Mouse (Mus musculus) embryonic facial prominence, embryonic 10.5 days (tissue): ENCODE results near the gene Hadha. TPM values are rescaled to one million over a fixed set of nuclear protein-coding genes. Genes with fewer than 3 reads are reported as not detected.

Experiments
- DNase-seq: peaks from one replicate; pipeline ENCODE4 v3.0.0-alpha.2; 2017; ENCODE audit warnings: low spot score
- H3K27ac ChIP-seq: fragments of 300-500 bp; sonication (generic); replicated peaks from 2 replicates; pipeline ENCODE4 v1.5.1; 2016; ENCODE audit warnings: mild to moderate bottlenecking
- H3K27me3 ChIP-seq: fragments of 300-500 bp; sonication (generic); replicated peaks from 2 replicates; pipeline ENCODE4 v1.6.1; 2016; ENCODE audit warnings: low read depth, mild to moderate bottlenecking; ENCODE audit not compliant: poor library complexity, severe bottlenecking
- H3K36me3 ChIP-seq: fragments of 300-500 bp; sonication (generic); replicated peaks from 2 replicates; pipeline ENCODE4 v1.6.1; 2016; ENCODE audit warnings: mild to moderate bottlenecking, moderate library complexity
- H3K4me1 ChIP-seq: fragments of 300-500 bp; sonication (generic); 2 replicates; pipeline ENCODE4 v1.6.1; 2016
- H3K4me3 ChIP-seq: fragments of 300-500 bp; sonication (generic); 2 replicates; pipeline ENCODE4 v1.5.1; 2016; ENCODE audit warnings: mild to moderate bottlenecking, moderate library complexity
- H3K9me3 ChIP-seq: fragments of 300-500 bp; sonication (generic); 2 replicates; pipeline ENCODE4 v1.6.1; 2016; ENCODE audit warnings: mild to moderate bottlenecking
- WGBS: fragments of 180-500 bp; shearing (Covaris S2); methylation state at CpG from one replicate; pipeline ENCODE4 v1.1.7; 2016; 5-methylcytosine and 5-hydroxymethylcytosine counted together
- polyA plus RNA-seq: library from polyadenylated mRNA; unstranded; fragments of >200 nt; fragmentation: Nextera tagmentation; extraction: Ambion mirVana; gene quantifications from 2 replicates; pipeline ENCODE4 v1.2.1, GENCODE M21; 2016

The Hadha gene
- polyA plus RNA-seq, 1 experiment from 2014 or later: 114 TPM

- Histone ChIP-seq H3K4me1 (peaks cover 36% of the 10 kb centered on the region), H3K4me3 (0 out of 2 replicates have a peak overlapping the region, but pooled peaks have one; percentile 1), H3K27ac (peak overlapping the region; percentile 27; the same call in 1 of the 2 replicates), H3K9me3 (no peaks in the 10 kb centered on the region), H3K27me3 (peaks cover 23% of the 10 kb centered on the region), H3K36me3 (peaks cover 71% of the 10 kb centered on the region)
- peak; percentile 71 for DNase-seq
Measured at GRCm38 (mm10) chr5:30172115-30172514, 17.2 kb upstream of the Hadha start.

- WGBS: 86% methylated on average over 5 of the region's 5 CpGs
- no peaks in the 10 kb centered on the region for H3K9me3 ChIP-seq
- H3K27ac ChIP-seq: no peak overlapping the region
- H3K4me1 ChIP-seq: peaks cover 25% of the 10 kb centered on the region
- H3K36me3 ChIP-seq: peaks cover 61% of the 10 kb centered on the region
- H3K27me3 ChIP-seq: peaks cover 23% of the 10 kb centered on the region
- H3K4me3 ChIP-seq: no peak overlapping the region
- DNase-seq: no peak
Measured at GRCm38 (mm10) chr5:30170303-30170940, 15.5 kb upstream of the Hadha start.

- H3K27ac ChIP-seq: no peak overlapping the region
- H3K27me3 ChIP-seq: peaks cover 5% of the 10 kb centered on the region
- 91% methylated on average over 5 of the region's 5 CpGs for WGBS
- 0 out of 2 replicates have a peak, but pooled peaks cover under 1% of the 10 kb centered on the region for H3K4me1 ChIP-seq
- H3K36me3 ChIP-seq: peaks cover 31% of the 10 kb centered on the region
- no peaks in the 10 kb centered on the region for H3K9me3 ChIP-seq
- no peak overlapping the region for H3K4me3 ChIP-seq
- DNase-seq: no peak
Measured at GRCm38 (mm10) chr5:30165234-30165946, 10.4 kb upstream of the Hadha start.

GRCm38 (mm10) chr5:30162339-30162738, 7.4 kb upstream of the Hadha start:
- H3K27me3 ChIP-seq: no peaks in the 10 kb centered on the region
- no peaks in the 10 kb centered on the region for H3K9me3 ChIP-seq
- no peaks in the 10 kb centered on the region for H3K4me1 ChIP-seq
- 87% methylated on average over 6 of the region's 6 CpGs for WGBS
- DNase-seq: no peak
- H3K4me3 ChIP-seq: no peak overlapping the region
- H3K27ac ChIP-seq: no peak overlapping the region
- H3K36me3 ChIP-seq: peaks cover 7% of the 10 kb centered on the region

- WGBS: 99% methylated on average over 1 of the region's 1 CpGs
- no peak for DNase-seq
- H3K27me3 ChIP-seq: no peaks in the 10 kb centered on the region
- H3K27ac ChIP-seq: no peak overlapping the region
- no peaks in the 10 kb centered on the region for H3K4me1 ChIP-seq
- H3K4me3 ChIP-seq: no peak overlapping the region
- H3K9me3 ChIP-seq: no peaks in the 10 kb centered on the region
- peaks cover 3% of the 10 kb centered on the region for H3K36me3 ChIP-seq
Measured at GRCm38 (mm10) chr5:30161836-30162235, 6.9 kb upstream of the Hadha start.

- WGBS: 87% methylated on average over 6 of the region's 6 CpGs
- H3K36me3 ChIP-seq: no peaks in the 10 kb centered on the region
Measured at GRCm38 (mm10) chr5:30159601-30160000, 4.6 kb upstream of the Hadha start.

GRCm38 (mm10) chr5:30155821-30156629, 1.1 kb upstream of the Hadha start:
- DNase-seq: no peak

More at GRCm38 (mm10) chr5:30159601-30160000, 4.6 kb upstream of the Hadha start:
- Histone ChIP-seq H3K9me3 (no peaks in the 10 kb centered on the region), H3K27ac (no peak overlapping the region), H3K4me1 (peaks cover 9% of the 10 kb centered on the region), H3K4me3 (no peak overlapping the region), H3K27me3 (no peaks in the 10 kb centered on the region)
- DNase-seq: no peak

GRCm38 (mm10) chr5:30155395-30155792, 432 bp upstream of the Hadha start:
- Histone ChIP-seq H3K27me3 (no peaks in the 10 kb centered on the region), H3K4me3 (peak overlapping the region; percentile 72), H3K36me3 (no peaks in the 10 kb centered on the region), H3K4me1 (peaks cover 22% of the 10 kb centered on the region), H3K27ac (peak overlapping the region; percentile 96), H3K9me3 (no peaks in the 10 kb centered on the region)
- DNase-seq: no peak
- under 1% methylated on average over 31 of the region's 31 CpGs for WGBS

More at GRCm38 (mm10) chr5:30155821-30156629, 1.1 kb upstream of the Hadha start:
- Histone ChIP-seq H3K27ac (peak overlapping the region; percentile 96), H3K4me3 (peak overlapping the region; percentile 72), H3K27me3 (no peaks in the 10 kb centered on the region), H3K4me1 (peaks cover 22% of the 10 kb centered on the region), H3K9me3 (no peaks in the 10 kb centered on the region), H3K36me3 (no peaks in the 10 kb centered on the region)
- WGBS: 41% methylated on average over 13 of the region's 13 CpGs

- H3K4me3 ChIP-seq: peak overlapping the region; percentile 72
- H3K9me3 ChIP-seq: no peaks in the 10 kb centered on the region
- WGBS: 21% methylated on average over 4 of the region's 4 CpGs
- H3K27ac ChIP-seq: peak overlapping the region; percentile 96; the same call in 1 of the 2 replicates
- DNase-seq: no peak
- H3K36me3 ChIP-seq: no peaks in the 10 kb centered on the region; the same call in 1 of the 2 replicates
- no peaks in the 10 kb centered on the region for H3K27me3 ChIP-seq
- peaks cover 22% of the 10 kb centered on the region for H3K4me1 ChIP-seq
Measured at GRCm38 (mm10) chr5:30154013-30154412, 949 bp downstream of the Hadha start.

GRCm38 (mm10) chr5:30153222-30153621, 1.7 kb downstream of the Hadha start:
- WGBS: 89% methylated on average over 2 of the region's 2 CpGs
- H3K9me3 ChIP-seq: no peaks in the 10 kb centered on the region
- no peak overlapping the region for H3K27ac ChIP-seq
- H3K36me3 ChIP-seq: peaks cover 5% of the 10 kb centered on the region; the same call in 1 of the 2 replicates
- no peak for DNase-seq
- H3K27me3 ChIP-seq: no peaks in the 10 kb centered on the region
- no peak overlapping the region for H3K4me3 ChIP-seq
- peaks cover 22% of the 10 kb centered on the region for H3K4me1 ChIP-seq

- DNase-seq: no peak
- Histone ChIP-seq H3K36me3 (peaks cover 6% of the 10 kb centered on the region; the same call in 1 of the 2 replicates), H3K27me3 (no peaks in the 10 kb centered on the region), H3K4me1 (peaks cover 22% of the 10 kb centered on the region), H3K4me3 (no peak overlapping the region), H3K9me3 (no peaks in the 10 kb centered on the region), H3K27ac (no peak overlapping the region)
- WGBS: 94% methylated on average over 1 of the region's 1 CpGs
Measured at GRCm38 (mm10) chr5:30152413-30152812, 2.5 kb downstream of the Hadha start.

GRCm38 (mm10) chr5:30152007-30152406, 3.0 kb downstream of the Hadha start:
- Histone ChIP-seq H3K9me3 (no peaks in the 10 kb centered on the region), H3K27ac (no peak overlapping the region), H3K36me3 (peaks cover 8% of the 10 kb centered on the region), H3K27me3 (no peaks in the 10 kb centered on the region), H3K4me3 (no peak overlapping the region), H3K4me1 (peaks cover 22% of the 10 kb centered on the region)
- DNase-seq: no peak
- 81% methylated on average over 4 of the region's 4 CpGs for WGBS
